Mouse (Mus musculus): ENCODE data around the gene Cst7.

DNA sequence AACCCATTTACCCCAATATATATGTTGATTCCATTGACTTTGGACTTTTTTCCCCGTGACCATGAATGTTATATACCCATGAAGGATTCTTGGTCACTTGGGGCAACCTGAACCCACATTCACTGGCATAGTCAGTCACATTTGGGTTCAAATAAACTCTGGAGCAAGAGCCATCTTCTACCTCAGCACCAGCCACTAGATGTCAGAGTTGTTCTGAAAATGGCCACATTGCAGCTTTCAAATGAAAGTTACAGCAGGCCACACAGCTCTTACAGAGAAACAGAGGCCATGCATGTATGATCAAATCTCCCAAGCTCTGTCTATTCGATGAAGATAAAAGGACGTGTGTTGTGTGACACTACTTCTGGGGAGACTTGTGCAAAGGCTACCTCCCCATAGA, 11.6 kb upstream of the Cst7 start:
- TF ChIP-seq CTCF (IDR thresholded peaks at IDR 0.05; ENCODE audit: low read depth, low read length) (no peak), POLR2A (IDR thresholded peaks at IDR 0.05; ENCODE audit: borderline replicate concordance, low read depth, low read length) (no peak)
